Mouse (Mus musculus) heart, adult 2 months (tissue): ENCODE measurements around the gene Nudt21.

Experiments
- CTCF ChIP-seq: fragments of 200-600 bp; IDR thresholded peaks from 2 replicates; pipeline ENCODE4 v1.8.1; 2022; ENCODE audit warnings: antibody characterized with exemption, mild to moderate bottlenecking, moderate library complexity
- EP300 ChIP-seq: fragments of 200-500 bp; IDR thresholded peaks from 2 replicates; pipeline ENCODE4 v1.6.1; 2011; ENCODE audit warnings: low read depth, low read length, control low read depth; ENCODE audit not compliant: insufficient read depth
- POLR2A ChIP-seq: fragments of 200-500 bp; IDR thresholded peaks from 2 replicates; pipeline ENCODE4 v1.6.1; 2011; ENCODE audit warnings: mild to moderate bottlenecking, low read depth, low read length, control low read depth; ENCODE audit not compliant: insufficient read depth

DNA sequence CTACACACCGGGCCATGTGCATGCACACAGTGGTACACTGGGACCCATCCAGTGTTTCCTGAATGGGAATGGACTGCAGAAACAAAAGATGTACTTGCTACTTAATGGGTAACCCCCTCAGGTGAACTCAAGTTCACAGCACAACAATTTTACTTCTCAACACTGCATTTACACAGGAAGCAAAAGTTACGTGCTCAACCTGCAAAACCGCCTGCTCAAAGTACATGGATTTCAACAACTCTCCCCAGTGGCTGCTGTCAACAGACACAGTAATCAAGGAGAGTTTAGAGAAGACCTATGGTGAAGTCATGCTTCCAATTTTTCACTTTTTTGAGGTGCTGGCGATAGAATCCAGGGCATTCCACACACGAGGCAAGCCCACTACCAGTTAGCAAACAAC, 1.6 kb downstream of the Nudt21 start:
- TF ChIP-seq CTCF, result no peak
- TF ChIP-seq POLR2A, result no peak
- no peak for TF ChIP-seq EP300
